Mouse (Mus musculus): ENCODE data around the gene Trp53i11. TPM values are rescaled to one million over a fixed set of nuclear protein-coding genes. Genes with fewer than 3 reads are reported as not detected.

Trp53i11 gene
- polyA plus RNA-seq, 1 experiment from 2014 or later, result 165 TPM

DNA sequence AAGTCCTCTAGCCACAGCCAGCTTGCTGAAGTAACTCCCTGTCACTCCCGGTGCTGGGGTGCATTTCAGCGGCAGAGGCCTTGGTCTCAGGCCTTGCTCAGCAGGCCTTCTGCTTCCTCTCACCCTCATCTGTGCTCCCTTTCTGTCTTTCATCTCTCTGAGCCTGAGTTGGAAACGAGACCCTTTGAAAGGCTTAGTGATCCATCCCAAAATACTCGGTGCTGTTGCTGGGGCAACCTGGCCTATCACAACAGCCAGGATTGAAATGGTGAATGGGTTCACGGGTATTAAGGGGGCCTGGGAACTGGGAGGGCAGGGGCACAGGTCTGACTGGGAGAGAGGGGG is 41.1 kb downstream of the Trp53i11 start:
- Histone ChIP-seq H3K9me3 (ENCODE audit: control insufficient read depth, low read length) (no peaks in the 10 kb centered on the region), H3K4me3 (replicated peaks; ENCODE audit: low read depth, low read length) (no peak overlapping the region), H3K27me3 (ENCODE audit: control insufficient read depth, insufficient read depth, low read length) (no peaks in the 10 kb centered on the region), H3K4me1 (ENCODE audit: control insufficient read depth, insufficient read depth, low read length) (peaks cover 23% of the 10 kb centered on the region), H3K9ac (replicated peaks; ENCODE audit: low read length) (no peak overlapping the region; the same call in 1 of the 2 replicates), H3K36me3 (ENCODE audit: control insufficient read depth, insufficient read depth, low read length) (no peaks in the 10 kb centered on the region), H3K4me2 (ENCODE audit: low read length) (peak overlapping the region; percentile 19), H3K27ac (replicated peaks; ENCODE audit: low read depth, low read length) (peak overlapping the region; percentile 78)
- DNase-seq (peak; percentile 67), ATAC-seq (ENCODE audit: low FRiP score, low TSS enrichment) (peak; percentile 63)
- WGBS, result 3% methylated on average over 5 of the region's 5 CpGs

DNA sequence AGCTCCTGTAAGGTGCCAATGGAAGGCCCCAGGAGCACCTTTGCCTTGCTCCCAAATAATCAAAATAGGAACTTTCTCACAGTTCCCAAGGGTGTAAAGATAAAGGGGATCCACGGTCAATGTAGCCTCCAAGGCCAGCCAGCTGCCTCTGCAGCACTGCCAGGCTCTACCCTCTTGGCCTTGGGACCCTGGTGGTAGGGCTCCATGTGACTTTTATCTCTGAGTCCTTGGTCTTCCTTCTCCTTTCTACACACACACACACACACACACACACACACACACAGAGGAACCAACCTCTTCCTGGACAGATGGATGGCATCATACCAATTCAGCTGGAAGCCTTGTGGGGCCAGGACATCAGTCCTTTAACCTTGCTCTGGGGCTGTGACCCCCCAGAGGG is 44.8 kb downstream of the Trp53i11 start:
- no peaks in the 10 kb centered on the region for H3K27me3 ChIP-seq (ENCODE audit: control insufficient read depth, insufficient read depth, low read length)
- H3K4me3 ChIP-seq (replicated peaks; ENCODE audit: low read depth, low read length), result no peak overlapping the region
- WGBS, result 50% methylated on average over 1 of the region's 1 CpGs
- H3K9ac ChIP-seq (replicated peaks; ENCODE audit: low read length), result no peak overlapping the region
- DNase-seq (no peak), ATAC-seq (ENCODE audit: low FRiP score, low TSS enrichment) (no peak)
- no peaks in the 10 kb centered on the region for H3K36me3 ChIP-seq (ENCODE audit: control insufficient read depth, insufficient read depth, low read length)
- no peaks in the 10 kb centered on the region for H3K9me3 ChIP-seq (ENCODE audit: control insufficient read depth, low read length)
- H3K4me1 ChIP-seq (ENCODE audit: control insufficient read depth, insufficient read depth, low read length), result peaks cover 23% of the 10 kb centered on the region
- no peak overlapping the region for H3K27ac ChIP-seq (replicated peaks; ENCODE audit: low read depth, low read length)
- H3K4me2 ChIP-seq (ENCODE audit: low read length), result no peak overlapping the region

DNA sequence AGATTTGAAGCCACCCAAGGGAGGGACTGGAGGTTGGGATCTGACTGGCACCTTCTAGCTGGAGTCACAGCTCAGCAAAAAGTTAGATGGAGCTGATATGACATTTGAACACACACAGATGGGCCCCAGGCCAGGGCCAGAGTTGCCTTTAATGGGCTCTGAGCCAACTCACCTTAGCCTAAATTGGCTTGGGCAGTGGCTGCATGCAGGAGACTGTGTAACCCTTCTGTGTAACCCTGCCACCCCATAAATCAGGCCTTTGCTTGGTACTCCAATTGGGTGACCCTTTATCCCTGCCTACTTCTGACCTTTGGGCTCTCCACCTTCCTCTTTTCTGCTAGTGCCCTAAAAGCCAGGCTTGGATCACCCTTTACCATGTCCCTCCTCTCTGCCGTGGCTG is 49.7 kb downstream of the Trp53i11 start:
- H3K4me2 ChIP-seq (ENCODE audit: low read length), result no peak overlapping the region
- DNase-seq (no peak), ATAC-seq (ENCODE audit: low FRiP score, low TSS enrichment) (no peak)
- no peaks in the 10 kb centered on the region for H3K36me3 ChIP-seq (ENCODE audit: control insufficient read depth, insufficient read depth, low read length)
- H3K4me3 ChIP-seq (replicated peaks; ENCODE audit: low read depth, low read length), result no peak overlapping the region
- no peak overlapping the region for H3K27ac ChIP-seq (replicated peaks; ENCODE audit: low read depth, low read length)
- 61% methylated on average over 1 of the region's 1 CpGs for WGBS
- no peaks in the 10 kb centered on the region for H3K27me3 ChIP-seq (ENCODE audit: control insufficient read depth, insufficient read depth, low read length)
- H3K9ac ChIP-seq (replicated peaks; ENCODE audit: low read length), result no peak overlapping the region
- H3K9me3 ChIP-seq (ENCODE audit: control insufficient read depth, low read length), result no peaks in the 10 kb centered on the region
- 0 out of 2 replicates have a peak, but pooled peaks cover 5% of the 10 kb centered on the region for H3K4me1 ChIP-seq (ENCODE audit: control insufficient read depth, insufficient read depth, low read length)

DNA sequence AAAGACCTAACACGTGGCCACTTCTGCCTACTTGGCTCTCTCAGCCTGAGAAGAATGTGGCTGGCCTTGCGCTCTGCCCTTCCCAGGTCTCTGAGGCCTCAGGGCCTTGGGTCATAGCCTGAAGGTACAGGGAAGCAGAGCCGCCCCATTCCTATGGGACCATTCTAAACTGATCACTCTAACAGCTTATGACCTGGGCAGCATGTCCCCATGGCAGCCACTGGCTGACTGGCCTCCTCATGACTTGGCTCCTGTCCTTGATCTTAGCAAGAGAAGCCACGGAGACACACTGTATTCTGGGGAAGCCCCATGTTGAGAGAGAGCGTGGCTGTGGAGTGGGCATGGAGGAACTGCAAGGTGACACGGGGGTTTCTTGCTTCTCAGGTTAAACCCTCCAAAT is 51.5 kb downstream of the Trp53i11 start:
- Histone ChIP-seq H3K27ac (replicated peaks; ENCODE audit: low read depth, low read length) (no peak overlapping the region), H3K36me3 (ENCODE audit: control insufficient read depth, insufficient read depth, low read length) (no peaks in the 10 kb centered on the region), H3K4me3 (replicated peaks; ENCODE audit: low read depth, low read length) (no peak overlapping the region), H3K27me3 (ENCODE audit: control insufficient read depth, insufficient read depth, low read length) (no peaks in the 10 kb centered on the region), H3K9ac (replicated peaks; ENCODE audit: low read length) (no peak overlapping the region), H3K4me2 (ENCODE audit: low read length) (no peak overlapping the region), H3K9me3 (ENCODE audit: control insufficient read depth, low read length) (no peaks in the 10 kb centered on the region), H3K4me1 (ENCODE audit: control insufficient read depth, insufficient read depth, low read length) (no peaks in the 10 kb centered on the region)
- DNase-seq (no peak), ATAC-seq (ENCODE audit: low FRiP score, low TSS enrichment) (no peak)
- 83% methylated on average over 6 of the region's 6 CpGs for WGBS

DNA sequence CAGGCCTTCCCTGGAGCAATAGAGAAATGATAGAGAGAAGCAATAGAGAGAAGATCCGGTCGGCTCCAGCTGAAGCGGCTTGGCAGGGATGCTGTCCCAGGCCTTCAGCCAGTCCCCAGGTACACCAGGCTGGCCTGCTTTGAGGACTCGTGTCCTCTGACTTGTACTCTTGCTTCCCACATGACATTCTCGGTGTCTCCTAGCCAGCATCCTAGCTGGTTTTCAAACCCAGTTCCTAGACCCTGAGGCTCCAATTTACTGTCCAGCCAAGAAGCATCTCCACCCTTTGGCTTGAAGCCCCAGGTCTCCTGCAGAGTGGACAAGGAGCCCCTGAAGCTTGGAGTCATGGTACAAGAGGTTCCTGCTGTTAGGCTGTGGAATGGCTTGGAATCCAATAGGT is 54.8 kb downstream of the Trp53i11 start:
- Histone ChIP-seq H3K27me3 (ENCODE audit: control insufficient read depth, insufficient read depth, low read length) (no peaks in the 10 kb centered on the region), H3K9ac (replicated peaks; ENCODE audit: low read length) (no peak overlapping the region), H3K27ac (replicated peaks; ENCODE audit: low read depth, low read length) (no peak overlapping the region), H3K36me3 (ENCODE audit: control insufficient read depth, insufficient read depth, low read length) (no peaks in the 10 kb centered on the region), H3K9me3 (ENCODE audit: control insufficient read depth, low read length) (no peaks in the 10 kb centered on the region), H3K4me3 (replicated peaks; ENCODE audit: low read depth, low read length) (no peak overlapping the region), H3K4me1 (ENCODE audit: control insufficient read depth, insufficient read depth, low read length) (peaks cover 4% of the 10 kb centered on the region; the same call in 1 of the 2 replicates), H3K4me2 (ENCODE audit: low read length) (no peak overlapping the region)
- WGBS, result 80% methylated on average over 5 of the region's 5 CpGs
- no peak for DNase-seq
- no peak for ATAC-seq (ENCODE audit: low FRiP score, low TSS enrichment)

DNA sequence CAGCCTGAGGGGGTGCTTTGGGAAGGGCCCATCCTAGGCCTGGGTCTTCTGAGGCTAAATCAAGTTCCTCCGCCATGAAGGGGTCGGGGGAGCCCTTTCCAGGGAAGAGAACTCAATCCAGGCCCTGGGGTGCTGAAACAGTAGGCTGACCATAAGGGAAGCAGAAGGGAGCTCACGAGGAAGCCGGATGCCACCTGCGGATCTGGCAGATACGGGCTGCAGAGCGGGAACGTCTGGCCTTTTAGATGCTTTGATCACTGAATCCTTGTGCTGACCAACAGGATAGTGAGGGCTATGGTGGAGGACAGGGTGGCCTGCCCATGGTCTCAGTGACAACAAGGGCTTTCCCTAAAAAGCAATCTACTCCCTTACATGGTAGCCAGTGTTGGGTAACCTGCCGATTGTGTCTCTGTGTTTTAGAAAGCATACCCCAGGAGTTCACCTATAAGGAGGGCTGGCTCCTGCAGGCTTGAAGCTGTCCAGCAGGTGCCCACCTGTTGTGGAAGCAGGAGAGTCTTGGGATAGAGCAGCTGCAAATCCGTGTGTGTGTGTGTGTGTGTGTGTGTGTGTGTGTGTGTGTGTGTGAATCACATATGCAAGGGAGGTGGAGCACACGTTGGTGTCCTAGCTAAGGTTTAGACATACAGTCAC is 56.2 kb downstream of the Trp53i11 start:
- Histone ChIP-seq H3K4me1 (ENCODE audit: control insufficient read depth, insufficient read depth, low read length) (peaks cover 17% of the 10 kb centered on the region), H3K27ac (replicated peaks; ENCODE audit: low read depth, low read length) (no peak overlapping the region), H3K27me3 (ENCODE audit: control insufficient read depth, insufficient read depth, low read length) (no peaks in the 10 kb centered on the region), H3K9me3 (ENCODE audit: control insufficient read depth, low read length) (no peaks in the 10 kb centered on the region), H3K4me3 (replicated peaks; ENCODE audit: low read depth, low read length) (no peak overlapping the region), H3K36me3 (ENCODE audit: control insufficient read depth, insufficient read depth, low read length) (no peaks in the 10 kb centered on the region), H3K9ac (replicated peaks; ENCODE audit: low read length) (no peak overlapping the region), H3K4me2 (ENCODE audit: low read length) (no peak overlapping the region)
- no peak for DNase-seq
- WGBS, result 75% methylated on average over 11 of the region's 11 CpGs
- no peak for ATAC-seq (ENCODE audit: low FRiP score, low TSS enrichment)

DNA sequence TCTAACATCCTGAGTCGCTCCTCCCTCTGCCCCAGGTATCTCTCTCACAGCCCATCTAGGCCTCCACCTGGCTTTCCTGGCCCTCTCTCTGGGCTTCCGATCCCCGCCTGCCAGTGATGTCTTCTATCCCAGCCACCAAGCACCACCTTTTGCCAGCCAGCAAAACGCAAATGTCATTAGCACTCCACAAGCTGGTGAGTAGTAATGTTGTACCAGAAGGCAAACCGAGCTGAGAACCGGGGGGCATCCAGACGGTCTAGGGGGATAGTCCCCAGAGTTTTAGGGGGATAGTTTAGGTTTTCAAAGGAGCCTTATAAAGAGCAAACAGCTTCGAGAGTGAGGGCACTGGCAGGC is 56.7 kb downstream of the Trp53i11 start:
- Histone ChIP-seq H3K4me2 (ENCODE audit: low read length) (no peak overlapping the region), H3K36me3 (ENCODE audit: control insufficient read depth, insufficient read depth, low read length) (no peaks in the 10 kb centered on the region), H3K9ac (replicated peaks; ENCODE audit: low read length) (no peak overlapping the region), H3K4me1 (ENCODE audit: control insufficient read depth, insufficient read depth, low read length) (peaks cover 22% of the 10 kb centered on the region), H3K4me3 (replicated peaks; ENCODE audit: low read depth, low read length) (no peak overlapping the region), H3K27ac (replicated peaks; ENCODE audit: low read depth, low read length) (no peak overlapping the region), H3K9me3 (ENCODE audit: control insufficient read depth, low read length) (no peaks in the 10 kb centered on the region), H3K27me3 (ENCODE audit: control insufficient read depth, insufficient read depth, low read length) (no peaks in the 10 kb centered on the region)
- WGBS, result 92% methylated on average over 8 of the region's 8 CpGs
- ATAC-seq (ENCODE audit: low FRiP score, low TSS enrichment), result no peak
- DNase-seq, result no peak

DNA sequence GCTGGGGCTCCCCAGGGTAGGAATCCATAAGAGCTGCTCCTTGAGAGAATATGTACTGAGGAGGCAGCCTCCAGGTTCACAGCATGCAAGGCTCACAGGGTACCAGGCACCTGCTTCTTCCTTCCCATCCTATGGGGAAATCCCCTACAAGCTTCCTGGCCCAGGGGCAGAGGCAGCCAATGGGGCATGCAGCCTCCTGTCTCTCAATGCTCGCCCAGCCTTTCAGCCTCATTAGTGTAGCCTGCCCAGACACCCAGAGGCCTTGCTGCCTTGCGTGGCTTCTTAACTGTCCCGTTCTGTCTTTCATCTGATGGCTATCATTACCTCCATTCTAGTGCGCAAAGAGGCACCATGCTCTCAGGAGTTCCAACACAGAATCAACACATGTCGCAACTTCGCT is 61.7 kb downstream of the Trp53i11 start:
- WGBS, result 55% methylated on average over 6 of the region's 6 CpGs
- DNase-seq (no peak), ATAC-seq (ENCODE audit: low FRiP score, low TSS enrichment) (no peak)
- H3K4me3 ChIP-seq (replicated peaks; ENCODE audit: low read depth, low read length), result no peak overlapping the region
- no peaks in the 10 kb centered on the region for H3K27me3 ChIP-seq (ENCODE audit: control insufficient read depth, insufficient read depth, low read length)
- H3K4me2 ChIP-seq (ENCODE audit: low read length), result no peak overlapping the region
- H3K9ac ChIP-seq (replicated peaks; ENCODE audit: low read length), result 0 out of 2 replicates have a peak overlapping the region, but pooled peaks have one; percentile 7
- H3K36me3 ChIP-seq (ENCODE audit: control insufficient read depth, insufficient read depth, low read length), result no peaks in the 10 kb centered on the region
- H3K4me1 ChIP-seq (ENCODE audit: control insufficient read depth, insufficient read depth, low read length), result peaks cover 36% of the 10 kb centered on the region
- H3K27ac ChIP-seq (replicated peaks; ENCODE audit: low read depth, low read length), result 0 out of 2 replicates have a peak overlapping the region, but pooled peaks have one; percentile 21
- H3K9me3 ChIP-seq (ENCODE audit: control insufficient read depth, low read length), result no peaks in the 10 kb centered on the region

DNA sequence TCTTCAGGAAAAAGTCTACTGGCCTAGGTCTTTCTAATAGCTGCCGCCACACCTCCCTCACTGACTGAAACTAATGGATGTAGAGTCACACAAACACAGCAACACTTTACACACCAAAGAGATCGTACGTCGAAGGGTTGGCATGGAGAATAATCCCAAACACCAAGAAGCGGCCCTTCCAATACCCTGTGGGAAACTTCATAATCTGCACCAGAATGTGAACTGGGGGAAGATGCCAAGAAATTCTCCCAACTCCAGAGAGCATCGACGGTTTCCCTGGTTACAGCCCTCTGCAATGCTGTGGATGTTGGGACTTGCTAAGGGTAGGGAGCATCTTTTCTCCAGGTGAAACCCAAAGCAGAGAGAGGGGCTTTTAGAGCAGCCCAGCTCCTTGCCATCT is 63.3 kb downstream of the Trp53i11 start:
- Histone ChIP-seq H3K36me3 (ENCODE audit: control insufficient read depth, insufficient read depth, low read length) (no peaks in the 10 kb centered on the region), H3K9me3 (ENCODE audit: control insufficient read depth, low read length) (no peaks in the 10 kb centered on the region), H3K4me3 (replicated peaks; ENCODE audit: low read depth, low read length) (no peak overlapping the region), H3K27me3 (ENCODE audit: control insufficient read depth, insufficient read depth, low read length) (no peaks in the 10 kb centered on the region), H3K27ac (replicated peaks; ENCODE audit: low read depth, low read length) (no peak overlapping the region), H3K4me1 (ENCODE audit: control insufficient read depth, insufficient read depth, low read length) (peaks cover 36% of the 10 kb centered on the region), H3K4me2 (ENCODE audit: low read length) (no peak overlapping the region), H3K9ac (replicated peaks; ENCODE audit: low read length) (no peak overlapping the region)
- ATAC-seq (ENCODE audit: low FRiP score, low TSS enrichment), result no peak
- peak; percentile 71 for DNase-seq
- WGBS, result 27% methylated on average over 7 of the region's 7 CpGs

Data from midbrain, embryonic 14.5 days (tissue).